Mouse (Mus musculus) MEL (cell line): Measurements from ENCODE around the gene B3gat2.

Experiments
- BHLHE40 ChIP-seq: IDR thresholded peaks from 2 replicates; pipeline ENCODE4 v1.6.1; 2012; ENCODE audit warnings: low read depth, mild to moderate bottlenecking, inconsistent platforms, low read length, improper control_type of control experiment, borderline replicate concordance
- CHD1 ChIP-seq: IDR thresholded peaks from 2 replicates; pipeline ENCODE4 v1.6.1; 2012; ENCODE audit warnings: low read depth, mild to moderate bottlenecking, inconsistent platforms, low read length, improper control_type of control experiment
- CTCF ChIP-seq, 3 experiments: IDR thresholded peaks in 2 of 3; conservative IDR thresholded peaks in 1 of 3; 2 replicates each; pipeline ENCODE4 v1.5.1; 2011 to 2012; ENCODE audit warnings: low read length in 3 of 3, low read depth in 2 of 3, mild to moderate bottlenecking in 2 of 3, improper control_type of control experiment in 1 of 3, inconsistent platforms in 1 of 3, mixed read lengths in 1 of 3, moderate library complexity in 1 of 3; ENCODE audit not compliant: control insufficient read depth in 1 of 3, insufficient read depth in 1 of 3, poor library complexity in 1 of 3, severe bottlenecking in 1 of 3
- ELF1 ChIP-seq: IDR thresholded peaks from 2 replicates; pipeline ENCODE4 v1.6.1; 2014; ENCODE audit warnings: low read depth, mild to moderate bottlenecking, inconsistent platforms, low read length, improper control_type of control experiment, moderate library complexity
- JUND ChIP-seq: IDR thresholded peaks from 2 replicates; pipeline ENCODE4 v1.6.1; 2011; ENCODE audit warnings: low read depth, mild to moderate bottlenecking, improper control_type of control experiment, low read length
- MXI1 ChIP-seq: IDR thresholded peaks from 2 replicates; pipeline ENCODE4 v1.6.1; 2011; ENCODE audit warnings: mild to moderate bottlenecking, low read depth, low read length, improper control_type of control experiment
- MYC ChIP-seq: IDR thresholded peaks from 2 replicates; pipeline ENCODE4 v1.6.1; 2011; ENCODE audit warnings: low read depth, mild to moderate bottlenecking, low read length, improper control_type of control experiment, moderate library complexity
- POLR2A ChIP-seq, 2 experiments: IDR thresholded peaks; 2 replicates each; pipeline ENCODE4 v1.6.1; 2011 to 2012; ENCODE audit warnings: low read length in 2 of 2, mild to moderate bottlenecking in 2 of 2, control low read depth in 1 of 2, improper control_type of control experiment in 1 of 2, low read depth in 1 of 2, moderate library complexity in 1 of 2; ENCODE audit not compliant: control insufficient read depth in 1 of 2, insufficient read depth in 1 of 2, poor library complexity in 1 of 2
- USF1 ChIP-seq: IDR thresholded peaks from 2 replicates; pipeline ENCODE4 v1.6.1; 2014; ENCODE audit warnings: low read depth, mild to moderate bottlenecking, inconsistent platforms, low read length, improper control_type of control experiment, moderate library complexity
- ZC3H11A ChIP-seq: IDR thresholded peaks from 2 replicates; pipeline ENCODE4 v1.6.1; 2012; ENCODE audit warnings: low read depth, mild to moderate bottlenecking, inconsistent platforms, low read length, improper control_type of control experiment
- ZNF384 ChIP-seq: IDR thresholded peaks from 2 replicates; pipeline ENCODE4 v1.6.1; 2012; ENCODE audit warnings: low read depth, mild to moderate bottlenecking, inconsistent platforms, low read length, improper control_type of control experiment

GRCm38 (mm10) chr1:23834819-23835218 is 73.3 kb downstream of the B3gat2 start:
- TF ChIP-seq JUND (no peak), CTCF (IDR thresholded peaks at IDR 0.05 in 2 of 3, conservative IDR thresholded peaks at IDR 0.05 in 1 of 3; ENCODE audit: control insufficient read depth in 1 of 3, insufficient read depth in 1 of 3, low read depth in 2 of 3, low read length in 3 of 3, poor library complexity in 1 of 3, severe bottlenecking in 1 of 3) (no peak), ZC3H11A (no peak), POLR2A (IDR thresholded peaks at IDR 0.05; ENCODE audit: control insufficient read depth in 1 of 2, insufficient read depth in 1 of 2, low read depth in 1 of 2, low read length in 2 of 2, poor library complexity in 1 of 2) (no peak), MYC (no peak), USF1 (no peak), CHD1 (no peak), BHLHE40 (no peak), ELF1 (no peak), ZNF384 (no peak), MXI1 (no peak)
